Mouse (Mus musculus) ES-E14 (cell line): ENCODE measurements around the gene Dcp1a. TPM values are rescaled to one million over a fixed set of nuclear protein-coding genes. Genes with fewer than 3 reads are reported as not detected.
"Not testable (repeated sequence)": the region's sequence is repeated elsewhere in the genome, so short reads cannot be mapped to it uniquely, and the experiment has no call there.

Experiments used
- DNase-seq: peaks from one replicate; pipeline ENCODE4 v3.0.0-alpha.2; 2013; ENCODE audit warnings: low read depth, low spot score
- H3K27ac ChIP-seq: 2 replicates; pipeline ENCODE4 v1.5.1; 2012; ENCODE audit warnings: low read depth, mild to moderate bottlenecking, low read length, moderate library complexity, mixed read lengths; ENCODE audit not compliant: poor library complexity, insufficient read depth, severe bottlenecking
- H3K36me3 ChIP-seq: 2 replicates; pipeline ENCODE4 v1.6.1; 2012; ENCODE audit warnings: mild to moderate bottlenecking, low read length, moderate library complexity, mixed read lengths; ENCODE audit not compliant: control insufficient read depth, poor library complexity, insufficient read depth, severe bottlenecking
- H3K4me1 ChIP-seq, 2 experiments: fragments of 150-350 bp in 1 of 2; sonication (generic) in 1 of 2; 2 replicates each; pipeline ENCODE4 v1.6.1; 2012; ENCODE audit warnings: low read length in 2 of 2, mild to moderate bottlenecking in 1 of 2, mixed read lengths in 1 of 2; ENCODE audit not compliant: control insufficient read depth in 2 of 2, insufficient read depth in 2 of 2, poor library complexity in 1 of 2
- H3K4me3 ChIP-seq, 2 experiments: fragments of 150-350 bp in 1 of 2; sonication (generic) in 1 of 2; 2 replicates each; pipeline ENCODE4 v1.5.1; 2012; ENCODE audit warnings: low read length in 2 of 2, low read depth in 1 of 2, mild to moderate bottlenecking in 1 of 2, mixed read lengths in 1 of 2; ENCODE audit not compliant: insufficient read depth in 1 of 2, poor library complexity in 1 of 2, severe bottlenecking in 1 of 2
- H3K9ac ChIP-seq: 2 replicates; pipeline ENCODE4 v1.6.1; 2012; ENCODE audit warnings: low read depth, mild to moderate bottlenecking, low read length, mixed read lengths; ENCODE audit not compliant: poor library complexity, insufficient read depth, severe bottlenecking
- H3K9me3 ChIP-seq: fragments of 150-350 bp; sonication (generic); 2 replicates; pipeline ENCODE4 v1.6.1; 2012; ENCODE audit warnings: low read depth, mild to moderate bottlenecking, low read length; ENCODE audit not compliant: control insufficient read depth, insufficient read depth
- CHD2 ChIP-seq: IDR thresholded peaks from 2 replicates; pipeline ENCODE4 v1.6.1; 2014; ENCODE audit warnings: mild to moderate bottlenecking, low read depth, low read length, inconsistent platforms
- HCFC1 ChIP-seq: IDR thresholded peaks from 2 replicates; pipeline ENCODE4 v1.6.1; 2012; ENCODE audit warnings: low read length, inconsistent platforms, borderline replicate concordance; ENCODE audit not compliant: insufficient read depth
- MAFK ChIP-seq: IDR thresholded peaks from 2 replicates; pipeline ENCODE4 v1.6.1; 2014; ENCODE audit warnings: mild to moderate bottlenecking, low read depth, low read length, inconsistent platforms; ENCODE audit not compliant: insufficient read depth
- ZC3H11A ChIP-seq: IDR thresholded peaks from 2 replicates; pipeline ENCODE4 v1.6.1; 2012; ENCODE audit warnings: low read depth, mild to moderate bottlenecking, inconsistent platforms, low read length, borderline replicate concordance
- ZNF384 ChIP-seq: IDR thresholded peaks from 2 replicates; pipeline ENCODE4 v1.6.1; 2012; ENCODE audit warnings: low read depth, low read length, inconsistent platforms
- in situ Hi-C, 2 experiments: fragments of 600-800 bp; cut with MboI; formaldehyde crosslinking; loops; one replicate each; pipeline ENCODE4 v1.15.1; 2025; ENCODE audit warnings: low sequenced_read_pairs in 2 of 2, inconsistent platforms in 1 of 2; ENCODE audit not compliant: unreplicated experiment in 2 of 2
- total RNA-seq: library from RNA; depleted of rRNA; stranded (reverse); fragments of 300-350 nt; gene quantifications from 2 replicates; pipeline ENCODE4 v1.2.3, GENCODE M21; 2012

The Dcp1a gene
- total RNA-seq, 1 experiment = 27.8 TPM

GRCm38 (mm10) chr14:30541541-30541940 lies 62.2 kb downstream of the Dcp1a start:
- Histone ChIP-seq H3K9ac (no peak overlapping the region), H3K4me1 (no peaks in the 10 kb centered on the region), H3K9me3 (no peaks in the 10 kb centered on the region), H3K27ac (no peak overlapping the region), H3K4me3 (no peak overlapping the region), H3K36me3 (no peaks in the 10 kb centered on the region)
- in situ Hi-C loops = no loop called here
- DNase-seq = no peak
- TF ChIP-seq ZNF384 (no peak), HCFC1 (no peak), ZC3H11A (no peak), CHD2 (no peak), MAFK (no peak)

- H3K27ac ChIP-seq, in situ Hi-C loops, H3K9ac ChIP-seq, H3K36me3 ChIP-seq, DNase-seq, H3K4me1 ChIP-seq, H3K4me3 ChIP-seq, H3K9me3 ChIP-seq: not testable (repeated sequence)
Measured at GRCm38 (mm10) chr14:30543331-30543730, 64.0 kb downstream of the Dcp1a start.

GRCm38 (mm10) chr14:30548131-30548720 lies 68.9 kb downstream of the Dcp1a start, which contains the start of gene Tkt:
Tkt (plus strand) TSS chr14:30548359.
- in situ Hi-C loops = no loop called here

GRCm38 (mm10) chr14:30548965-30549776 lies 69.8 kb downstream of the Dcp1a start:
- peaks cover 12 to 15% of the 10 kb centered on the region in 2 experiments for H3K4me1 ChIP-seq

More at GRCm38 (mm10) chr14:30548131-30548720, 68.9 kb downstream of the Dcp1a start, which contains the start of gene Tkt:
- H3K4me1 ChIP-seq = peaks cover 12 to 15% of the 10 kb centered on the region in 2 experiments
- peak within 1 kb of the TSS; percentile 81 to 96 for H3K4me3 ChIP-seq
- H3K9ac ChIP-seq = peak within 1 kb of the TSS; percentile 95
- H3K36me3 ChIP-seq = peaks cover 9% of the 10 kb centered on the region
- no peak for DNase-seq
- H3K27ac ChIP-seq = peak within 1 kb of the TSS; percentile 78; the same call in 1 of the 2 replicates
- no peaks in the 10 kb centered on the region for H3K9me3 ChIP-seq
- TF ChIP-seq HCFC1 (no peak), CHD2 (no peak), ZNF384 (no peak), MAFK (no peak), ZC3H11A (no peak)

More at GRCm38 (mm10) chr14:30548965-30549776, 69.8 kb downstream of the Dcp1a start:
- DNase-seq = peak; percentile 87
- in situ Hi-C loops = no loop called here
- Histone ChIP-seq H3K36me3 (peaks cover 13% of the 10 kb centered on the region), H3K27ac (peak overlapping the region; percentile 78; the same call in 1 of the 2 replicates), H3K9ac (peak overlapping the region; percentile 95), H3K9me3 (no peaks in the 10 kb centered on the region), H3K4me3 (peak overlapping the region; percentile 81 to 96)
- TF ChIP-seq ZC3H11A (no peak), CHD2 (peak; percentile 80)
